Mouse (Mus musculus) hindbrain, embryonic 11.5 days (tissue): ENCODE measurements around the gene Ppp6r3. TPM values are rescaled to one million over a fixed set of nuclear protein-coding genes. Genes with fewer than 3 reads are reported as not detected.
"Not testable (repeated sequence)": the region's sequence is repeated elsewhere in the genome, so short reads cannot be mapped to it uniquely, and the experiment has no call there.

Experiments used
- ATAC-seq: fragments of 200-750 bp; cut with Nextera tagmentation; 2 replicates; pipeline ENCODE4 v1.8.0; 2017; ENCODE audit warnings: mild to moderate bottlenecking, moderate TSS enrichment, moderate library complexity; ENCODE audit not compliant: low FRiP score
- DNase-seq: peaks from one replicate; pipeline ENCODE4 v3.0.0-alpha.2; 2015; ENCODE audit warnings: low spot score
- H3K27ac ChIP-seq: fragments of 300-500 bp; sonication (generic); 2 replicates; pipeline ENCODE4 v1.5.1; 2014; ENCODE audit warnings: mild to moderate bottlenecking, low read depth, low read length
- H3K27me3 ChIP-seq: fragments of 300-500 bp; sonication (generic); 2 replicates; pipeline ENCODE4 v1.6.1; 2014; ENCODE audit warnings: mild to moderate bottlenecking, low read length, moderate library complexity, mixed read lengths; ENCODE audit not compliant: control insufficient read depth, insufficient read depth
- H3K36me3 ChIP-seq: fragments of 300-500 bp; sonication (generic); 2 replicates; pipeline ENCODE4 v1.6.1; 2014; ENCODE audit warnings: mild to moderate bottlenecking, low read length, moderate library complexity, mixed read lengths; ENCODE audit not compliant: control insufficient read depth, insufficient read depth
- H3K4me1 ChIP-seq: fragments of 300-500 bp; sonication (generic); replicated peaks from 2 replicates; pipeline ENCODE4 v1.6.1; 2014; ENCODE audit warnings: low read length, mixed read lengths; ENCODE audit not compliant: control insufficient read depth, insufficient read depth
- H3K4me2 ChIP-seq: fragments of 300-500 bp; sonication (generic); replicated peaks from 2 replicates; pipeline ENCODE4 v1.6.1; 2014; ENCODE audit warnings: mild to moderate bottlenecking, low read depth, low read length
- H3K4me3 ChIP-seq: fragments of 300-500 bp; sonication (generic); 2 replicates; pipeline ENCODE4 v1.5.1; 2014; ENCODE audit warnings: low read depth, low read length
- H3K9ac ChIP-seq: fragments of 300-500 bp; sonication (generic); 2 replicates; pipeline ENCODE4 v1.6.1; 2014; ENCODE audit warnings: low read depth, low read length
- H3K9me3 ChIP-seq: fragments of 300-500 bp; sonication (generic); 2 replicates; pipeline ENCODE4 v1.6.1; 2016; ENCODE audit warnings: low read length; ENCODE audit not compliant: control insufficient read depth
- WGBS: fragments of 180-500 bp; shearing (Covaris S2); extraction: QIAGEN DNeasy Blood & Tissue Kit; methylation state at CpG from one replicate; pipeline ENCODE4 v1.1.7; 2014; 5-methylcytosine and 5-hydroxymethylcytosine counted together
- polyA plus RNA-seq: library from polyadenylated mRNA; unstranded; fragments of >200 nt; fragmentation: Nextera tagmentation; extraction: Ambion mirVana; gene quantifications from 2 replicates; pipeline ENCODE4 v1.2.1, GENCODE M21; 2014

The Ppp6r3 gene
- polyA plus RNA-seq, 1 experiment from 2014 or later, result 74.8 TPM

DNA sequence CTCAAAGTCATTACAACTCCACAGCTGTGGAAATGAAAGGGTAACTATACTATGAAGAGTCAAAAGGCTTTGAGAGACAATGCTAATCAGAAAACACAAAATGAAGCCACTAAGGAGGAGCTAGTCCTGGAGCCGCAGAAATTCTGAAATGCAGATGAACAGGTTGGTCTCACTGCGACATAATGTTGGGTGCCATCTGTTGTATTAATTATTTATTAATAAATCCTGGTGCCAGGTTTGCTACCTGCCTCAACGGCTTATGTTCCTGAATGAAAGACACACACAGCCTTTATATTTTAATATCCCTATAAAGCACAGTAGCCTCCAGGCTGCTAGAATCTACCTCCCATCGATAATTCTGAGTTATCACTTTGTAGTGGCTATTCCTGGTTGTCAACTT, 33.0 kb downstream of the Ppp6r3 start:
- Histone ChIP-seq H3K36me3 (no peaks in the 10 kb centered on the region), H3K9me3 (no peaks in the 10 kb centered on the region), H3K4me2 (no peak overlapping the region), H3K27me3 (no peaks in the 10 kb centered on the region), H3K4me3 (no peak overlapping the region), H3K4me1 (no peaks in the 10 kb centered on the region), H3K27ac (no peak overlapping the region), H3K9ac (no peak overlapping the region)
- DNase-seq (no peak), ATAC-seq (no peak)
- WGBS, result 94% methylated on average over 4 of the region's 4 CpGs

GRCm38 (mm10) chr19:3540997-3541396, 34.6 kb downstream of the Ppp6r3 start:
- H3K4me3 ChIP-seq, result no peak overlapping the region
- H3K4me1 ChIP-seq, result no peaks in the 10 kb centered on the region
- DNase-seq, result no peak
- no peak overlapping the region for H3K27ac ChIP-seq
- no peak overlapping the region for H3K9ac ChIP-seq
- WGBS, result 94% methylated on average over 5 of the region's 5 CpGs
- no peaks in the 10 kb centered on the region for H3K36me3 ChIP-seq
- H3K27me3 ChIP-seq, result no peaks in the 10 kb centered on the region
- no peak overlapping the region for H3K4me2 ChIP-seq
- no peaks in the 10 kb centered on the region for H3K9me3 ChIP-seq
- ATAC-seq, result no peak

DNA sequence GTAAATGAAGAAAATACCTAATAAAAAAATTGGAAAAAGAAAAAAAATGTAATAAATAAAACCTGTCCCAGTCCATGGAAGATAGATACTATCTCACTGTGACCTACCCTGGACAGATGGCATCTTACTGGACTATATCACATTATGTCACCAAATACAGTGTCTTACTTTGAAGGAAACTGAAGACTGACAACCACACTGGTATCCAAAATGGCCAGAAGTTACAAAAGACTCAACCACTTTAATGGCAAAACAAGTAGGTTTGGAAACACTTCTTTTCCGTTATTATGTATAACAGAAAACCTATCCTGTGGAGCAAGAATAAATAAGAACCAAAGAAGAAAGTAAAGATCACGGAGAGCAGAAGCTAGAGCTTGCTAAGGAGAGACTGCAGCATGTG, 35.3 kb downstream of the Ppp6r3 start:
- no peaks in the 10 kb centered on the region for H3K36me3 ChIP-seq
- WGBS, result 97% methylated on average over 2 of the region's 2 CpGs

GRCm38 (mm10) chr19:3539456-3539855, 36.1 kb downstream of the Ppp6r3 start:
- no peak for DNase-seq
- no peak overlapping the region for H3K9ac ChIP-seq
- H3K27ac ChIP-seq, result no peak overlapping the region
- H3K36me3 ChIP-seq, result no peaks in the 10 kb centered on the region
- H3K27me3 ChIP-seq, result no peaks in the 10 kb centered on the region
- H3K9me3 ChIP-seq, result no peaks in the 10 kb centered on the region
- 92% methylated on average over 5 of the region's 5 CpGs for WGBS
- ATAC-seq, result no peak
- H3K4me3 ChIP-seq, result no peak overlapping the region
- no peaks in the 10 kb centered on the region for H3K4me1 ChIP-seq
- no peak overlapping the region for H3K4me2 ChIP-seq

More for the DNA sequence above, 35.3 kb downstream of the Ppp6r3 start:
- Histone ChIP-seq H3K27me3 (no peaks in the 10 kb centered on the region), H3K4me2 (no peak overlapping the region), H3K27ac (no peak overlapping the region), H3K4me1 (no peaks in the 10 kb centered on the region), H3K9me3 (no peaks in the 10 kb centered on the region), H3K4me3 (no peak overlapping the region), H3K9ac (no peak overlapping the region)
- DNase-seq (no peak), ATAC-seq (no peak)

- WGBS, result 95% methylated on average over 6 of the region's 6 CpGs
- no peaks in the 10 kb centered on the region for H3K36me3 ChIP-seq
- no peak overlapping the region for H3K27ac ChIP-seq
- DNase-seq (no peak), ATAC-seq (no peak)
- no peaks in the 10 kb centered on the region for H3K4me1 ChIP-seq
- no peak overlapping the region for H3K4me2 ChIP-seq
- no peak overlapping the region for H3K4me3 ChIP-seq
- H3K9ac ChIP-seq, result no peak overlapping the region
- H3K9me3 ChIP-seq, result no peaks in the 10 kb centered on the region
- H3K27me3 ChIP-seq, result no peaks in the 10 kb centered on the region
Measured at GRCm38 (mm10) chr19:3537658-3538057, 37.9 kb downstream of the Ppp6r3 start.

DNA sequence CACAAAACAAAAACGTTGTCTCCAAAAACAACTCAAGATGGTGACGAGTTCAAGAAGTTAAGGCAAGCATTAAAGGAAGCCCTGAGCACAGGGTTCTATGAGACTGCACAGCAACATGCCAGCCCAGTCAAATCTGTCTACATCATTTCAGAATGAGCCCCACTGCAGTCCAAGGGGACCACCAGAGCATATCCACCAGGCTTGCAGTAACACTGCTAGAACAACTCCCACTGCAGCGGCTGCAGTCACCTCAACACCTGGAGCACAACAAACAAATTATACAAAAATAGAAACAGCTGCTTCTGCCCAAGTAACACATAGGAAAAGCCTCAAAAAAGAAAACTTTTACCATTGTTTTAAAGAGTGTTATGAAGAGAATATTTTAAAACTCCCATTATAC, 40.6 kb downstream of the Ppp6r3 start:
- ATAC-seq (no peak), DNase-seq (no peak)
- no peaks in the 10 kb centered on the region for H3K9me3 ChIP-seq
- H3K27ac ChIP-seq, result no peak overlapping the region
- no peaks in the 10 kb centered on the region for H3K27me3 ChIP-seq
- H3K4me2 ChIP-seq, result no peak overlapping the region
- 89% methylated on average over 3 of the region's 3 CpGs for WGBS
- no peak overlapping the region for H3K9ac ChIP-seq
- H3K4me1 ChIP-seq, result no peaks in the 10 kb centered on the region
- no peaks in the 10 kb centered on the region for H3K36me3 ChIP-seq
- H3K4me3 ChIP-seq, result no peak overlapping the region

- not testable (repeated sequence) for H3K4me2 ChIP-seq, H3K27ac ChIP-seq, ATAC-seq, H3K4me3 ChIP-seq, DNase-seq, H3K9me3 ChIP-seq, H3K27me3 ChIP-seq, H3K4me1 ChIP-seq, H3K36me3 ChIP-seq, H3K9ac ChIP-seq
- WGBS, result 91% methylated on average over 12 of the region's 12 CpGs
Measured at GRCm38 (mm10) chr19:3533266-3533966, 42.1 kb downstream of the Ppp6r3 start.

- H3K9me3 ChIP-seq, result no peaks in the 10 kb centered on the region
- H3K27me3 ChIP-seq, result no peaks in the 10 kb centered on the region
- WGBS, result 95% methylated on average over 14 of the region's 14 CpGs
- no peaks in the 10 kb centered on the region for H3K4me1 ChIP-seq
- DNase-seq, result no peak
- H3K36me3 ChIP-seq, result no peaks in the 10 kb centered on the region
- H3K4me2 ChIP-seq, result no peak overlapping the region
- no peak for ATAC-seq
- no peak overlapping the region for H3K4me3 ChIP-seq
- no peak overlapping the region for H3K9ac ChIP-seq
- no peak overlapping the region for H3K27ac ChIP-seq
Measured at GRCm38 (mm10) chr19:3532717-3533260, 42.8 kb downstream of the Ppp6r3 start.

DNA sequence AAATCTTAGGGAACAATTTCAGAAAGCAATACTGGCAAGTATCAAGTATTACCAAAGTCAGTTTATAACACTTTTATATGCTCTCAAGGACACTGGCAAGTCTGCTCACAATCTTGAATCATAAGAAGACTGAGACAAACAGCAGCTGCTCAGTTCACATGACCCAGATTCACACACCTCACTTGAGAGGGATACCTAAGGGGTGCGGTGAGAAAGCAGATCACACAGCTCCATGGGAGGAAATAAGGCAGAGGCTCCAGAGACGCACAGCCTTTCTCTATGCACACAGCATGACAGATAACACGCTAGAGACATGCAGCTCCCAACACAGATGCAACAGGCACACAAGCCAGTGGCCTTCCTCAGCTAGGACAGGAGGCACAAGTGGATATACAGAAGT, 45.8 kb downstream of the Ppp6r3 start:
- Histone ChIP-seq H3K4me2 (no peak overlapping the region), H3K9me3 (no peaks in the 10 kb centered on the region), H3K36me3 (no peaks in the 10 kb centered on the region), H3K27ac (no peak overlapping the region), H3K9ac (no peak overlapping the region), H3K4me1 (no peaks in the 10 kb centered on the region), H3K4me3 (no peak overlapping the region), H3K27me3 (no peaks in the 10 kb centered on the region)
- DNase-seq (no peak), ATAC-seq (no peak)
- WGBS, result 94% methylated on average over 3 of the region's 3 CpGs
